Comparison of ENCODE assay signal across 1 mouse cellular context in the genomic region with DNA sequence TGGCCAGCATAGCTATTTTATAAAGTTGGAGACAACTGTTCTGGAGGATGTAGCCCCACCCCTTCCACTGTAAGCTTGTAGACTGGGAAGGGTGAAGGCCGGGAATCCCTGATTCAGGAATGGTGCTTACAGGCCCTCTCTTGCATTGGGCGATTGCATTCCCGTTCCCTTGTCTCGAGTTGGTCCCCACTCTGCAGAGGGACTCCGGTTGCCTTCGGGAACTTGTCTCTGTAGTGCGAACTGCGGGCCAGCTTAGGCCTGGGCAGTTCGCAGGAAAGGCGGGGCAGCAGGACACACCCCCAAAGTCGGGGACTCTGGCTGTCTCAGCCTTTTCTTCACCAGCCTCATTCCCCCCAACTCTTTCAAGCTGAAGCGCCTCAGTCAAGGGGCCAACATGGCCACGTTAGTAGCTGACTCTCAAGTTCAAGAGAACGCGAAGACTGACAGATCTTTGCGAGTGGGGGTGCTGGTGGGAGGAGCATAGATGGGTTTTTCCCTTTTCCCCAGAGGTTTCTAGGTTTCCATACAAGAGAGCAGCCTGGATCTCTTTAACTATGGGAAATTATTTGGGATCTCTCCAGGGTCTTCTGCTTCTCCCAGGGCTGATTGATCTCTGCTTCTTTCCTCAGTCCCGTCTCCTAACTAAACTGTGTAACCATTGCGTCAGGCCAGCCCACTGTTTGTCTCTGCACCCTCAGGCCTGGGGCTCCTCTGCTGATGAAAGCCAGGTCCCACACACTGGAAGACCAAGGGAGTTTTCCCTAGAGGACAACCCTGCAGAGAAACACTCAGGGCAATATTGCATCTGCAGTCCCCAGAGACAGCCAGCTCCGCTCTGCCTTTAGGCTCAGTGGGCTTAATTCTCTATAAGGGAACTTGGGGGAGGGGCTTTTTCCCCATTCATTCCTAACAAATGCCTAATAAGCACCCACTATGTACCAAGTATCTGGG.
TF ChIP-seq lines count a peak whose summit lies in the region.

No protein-coding gene starts in this region.

TF ChIP-seq in CH12.LX, 34 proteins besides CTCF, POLR2A, EP300 and RAD21:
- TF ChIP-seq MXI1 (IDR thresholded peaks at IDR 0.05; ENCODE audit: low read depth, low read length) (peak; percentile 56; the same call in 1 of the 2 replicates), POLR2AphosphoS2 (IDR thresholded peaks at IDR 0.05; ENCODE audit: low read depth, low read length) (peak; percentile 31; the same call in 1 of the 2 replicates), ZC3H11A (IDR thresholded peaks at IDR 0.05; ENCODE audit: low read depth, low read length) (no peak), E2F4 (IDR thresholded peaks at IDR 0.05; ENCODE audit: insufficient replicate concordance, low read depth, low read length) (no peak), MYC (IDR thresholded peaks at IDR 0.05; ENCODE audit: low read depth, low read length) (0 out of 2 replicates have a peak, but pooled peaks have one; percentile 15), CHD1 (IDR thresholded peaks at IDR 0.05; ENCODE audit: low read depth, low read length) (no peak), KAT2A (IDR thresholded peaks at IDR 0.05; ENCODE audit: insufficient replicate concordance, low read length) (no peak), IRF4 (IDR thresholded peaks at IDR 0.05; ENCODE audit: low read depth, low read length) (peak; percentile 25; the same call in 1 of the 2 replicates), NRF1 (IDR thresholded peaks at IDR 0.05; ENCODE audit: low read depth, low read length) (no peak), MAX (IDR thresholded peaks at IDR 0.05; ENCODE audit: low read length) (no peak; the same call in 1 of the 2 replicates), ZNF384 (IDR thresholded peaks at IDR 0.05; ENCODE audit: low read depth, low read length) (no peak), TBP (conservative IDR thresholded peaks at IDR 0.05; ENCODE audit: low read depth, low read length) (no peak), MAZ (IDR thresholded peaks at IDR 0.05; ENCODE audit: low read depth, low read length) (no peak; the same call in 1 of the 2 replicates), GABPA (IDR thresholded peaks at IDR 0.05; ENCODE audit: insufficient replicate concordance, low read depth, low read length) (no peak), BHLHE40 (IDR thresholded peaks at IDR 0.05; ENCODE audit: low read depth, low read length) (0 out of 2 replicates have a peak, but pooled peaks have one; percentile 12), ZMIZ1 (IDR thresholded peaks at IDR 0.05; ENCODE audit: low read depth, low read length) (no peak), PAX5 (IDR thresholded peaks at IDR 0.05; ENCODE audit: low read length) (no peak), NELFE (IDR thresholded peaks at IDR 0.05; ENCODE audit: low read depth, low read length) (no peak; the same call in 1 of the 2 replicates), SMC3 (IDR thresholded peaks at IDR 0.05; ENCODE audit: low read depth, low read length) (peak; percentile 1; the same call in 1 of the 2 replicates), MAFK (IDR thresholded peaks at IDR 0.05; ENCODE audit: insufficient replicate concordance, low read length) (no peak), RCOR1 (conservative IDR thresholded peaks at IDR 0.05; ENCODE audit: low read depth, low read length) (0 out of 2 replicates have a peak, but pooled peaks have one; percentile 40), JUND (conservative IDR thresholded peaks at IDR 0.05; ENCODE audit: low read depth, low read length) (no peak), ZKSCAN1 (IDR thresholded peaks at IDR 0.05; ENCODE audit: borderline replicate concordance, low read depth, low read length) (no peak), CHD2 (IDR thresholded peaks at IDR 0.05; ENCODE audit: low read length) (0 out of 2 replicates have a peak, but pooled peaks have one; percentile 25), ETS1 (conservative IDR thresholded peaks at IDR 0.05; ENCODE audit: low read depth, low read length) (peak; percentile 32), SIN3A (IDR thresholded peaks at IDR 0.05; ENCODE audit: low read length) (peak; percentile 78; the same call in 1 of the 2 replicates), JUN (IDR thresholded peaks at IDR 0.05; ENCODE audit: insufficient read depth, low read depth, low read length) (no peak), HCFC1 (IDR thresholded peaks at IDR 0.05; ENCODE audit: low read depth, low read length) (no peak)
